Mouse (Mus musculus) liver, embryonic 15.5 days (tissue): Measurements from ENCODE around the gene Eif4e1b. TPM values are rescaled to one million over a fixed set of nuclear protein-coding genes. Genes with fewer than 3 reads are reported as not detected.

Source experiments
- ATAC-seq: fragments of 200-750 bp; cut with Nextera tagmentation; 2 replicates; pipeline ENCODE4 v1.8.0; 2017; ENCODE audit warnings: moderate number of reproducible peaks, mild to moderate bottlenecking, moderate library complexity; ENCODE audit not compliant: insufficient read depth
- H3K27ac ChIP-seq: fragments of 300-500 bp; sonication (generic); replicated peaks from 2 replicates; pipeline ENCODE4 v1.5.1; 2015; ENCODE audit warnings: mild to moderate bottlenecking, inconsistent platforms
- H3K27me3 ChIP-seq: fragments of 300-500 bp; sonication (generic); 2 replicates; pipeline ENCODE4 v1.6.1; 2015; ENCODE audit warnings: mild to moderate bottlenecking, inconsistent platforms
- H3K36me3 ChIP-seq: fragments of 300-500 bp; sonication (generic); replicated peaks from 2 replicates; pipeline ENCODE4 v1.6.1; 2015; ENCODE audit warnings: moderate library complexity, mild to moderate bottlenecking, inconsistent platforms
- H3K4me1 ChIP-seq: fragments of 300-500 bp; sonication (generic); replicated peaks from 2 replicates; pipeline ENCODE4 v1.6.1; 2015; ENCODE audit warnings: inconsistent platforms
- H3K4me2 ChIP-seq: fragments of 300-500 bp; sonication (generic); 2 replicates; pipeline ENCODE4 v1.6.1; 2015; ENCODE audit warnings: moderate library complexity, mild to moderate bottlenecking, inconsistent platforms
- H3K4me3 ChIP-seq: fragments of 300-500 bp; sonication (generic); replicated peaks from 2 replicates; pipeline ENCODE4 v1.5.1; 2015; ENCODE audit warnings: mild to moderate bottlenecking, inconsistent platforms
- H3K9ac ChIP-seq: fragments of 300-500 bp; sonication (generic); 2 replicates; pipeline ENCODE4 v1.6.1; 2015; ENCODE audit warnings: moderate library complexity, mild to moderate bottlenecking, inconsistent platforms
- H3K9me3 ChIP-seq: fragments of 300-500 bp; sonication (generic); replicated peaks from 2 replicates; pipeline ENCODE4 v1.6.1; 2016; ENCODE audit warnings: inconsistent platforms
- WGBS: fragments of 180-500 bp; shearing (Covaris S2); methylation state at CpG from one replicate; pipeline ENCODE4 v1.1.7; 2015; ENCODE audit warnings: mixed read lengths; ENCODE audit not compliant: insufficient replicate concordance; 5-methylcytosine and 5-hydroxymethylcytosine counted together
- polyA plus RNA-seq: library from polyadenylated mRNA; unstranded; fragments of >200 nt; fragmentation: Nextera tagmentation; extraction: Ambion mirVana; gene quantifications from 2 replicates; pipeline ENCODE4 v1.2.1, GENCODE M21; 2015

Gene Eif4e1b
- not detected in 2 replicates for polyA plus RNA-seq

DNA sequence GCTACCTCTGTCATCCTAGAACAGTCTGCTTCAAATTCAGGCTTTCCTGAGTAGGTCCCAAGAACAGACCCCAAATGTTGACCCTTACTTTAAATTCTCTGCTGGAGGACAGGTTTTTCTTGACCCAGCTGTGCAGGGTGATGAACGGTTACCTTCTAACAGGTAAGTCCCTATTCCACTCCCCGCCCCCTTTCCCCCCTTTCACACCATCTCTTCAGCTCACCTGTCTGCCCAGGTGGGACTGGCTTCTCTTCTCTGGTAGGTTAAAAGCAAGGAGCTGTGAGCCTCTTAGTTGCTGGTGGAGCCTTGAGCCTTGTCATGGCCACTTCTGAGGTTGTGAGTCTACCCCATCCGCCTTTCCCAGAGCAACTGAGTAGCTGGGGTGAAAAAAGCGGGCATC lies at the start of gene Eif4e1b:
Eif4e1b (plus strand) TSS at position 301 of the 400 bp plus-strand sequence.
- Histone ChIP-seq H3K27ac (no peak within 1 kb of the TSS), H3K4me1 (no peaks in the 10 kb centered on the region), H3K4me3 (no peak within 1 kb of the TSS), H3K9me3 (no peaks in the 10 kb centered on the region), H3K36me3 (no peaks in the 10 kb centered on the region), H3K27me3 (peaks cover 6% of the 10 kb centered on the region), H3K9ac (no peak within 1 kb of the TSS), H3K4me2 (no peak within 1 kb of the TSS)
- no peak for ATAC-seq
- 57% methylated on average over 4 of the region's 4 CpGs for whole genome bisulfite sequencing

DNA sequence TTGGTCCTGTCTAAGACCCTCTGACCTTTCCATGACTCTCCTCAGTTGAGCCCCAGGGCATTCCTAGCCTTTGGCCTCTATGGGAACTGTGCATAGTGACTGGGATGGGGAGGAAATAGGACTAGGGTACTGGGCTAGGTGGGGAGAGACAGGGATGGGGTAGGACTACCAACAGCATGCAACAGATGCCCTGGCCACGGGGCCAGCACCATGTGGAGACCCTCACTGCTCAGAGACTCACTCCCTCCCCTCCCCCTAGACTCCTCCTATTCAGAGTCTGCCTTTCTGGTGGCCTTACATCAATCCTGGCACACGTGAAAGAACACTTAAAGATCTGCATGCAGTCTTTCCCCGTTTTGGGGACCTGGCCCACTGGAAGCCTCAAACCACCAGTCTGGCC lies 46.9 kb upstream of the Eif4e1b start:
- Histone ChIP-seq H3K4me3 (no peak overlapping the region), H3K4me2 (no peak overlapping the region), H3K27me3 (peaks cover 55% of the 10 kb centered on the region), H3K36me3 (no peaks in the 10 kb centered on the region), H3K4me1 (no peaks in the 10 kb centered on the region; the same call in 1 of the 2 replicates), H3K9me3 (no peaks in the 10 kb centered on the region), H3K27ac (no peak overlapping the region), H3K9ac (no peak overlapping the region)
- no peak for ATAC-seq
- WGBS, result 12% methylated on average over 3 of the region's 3 CpGs

DNA sequence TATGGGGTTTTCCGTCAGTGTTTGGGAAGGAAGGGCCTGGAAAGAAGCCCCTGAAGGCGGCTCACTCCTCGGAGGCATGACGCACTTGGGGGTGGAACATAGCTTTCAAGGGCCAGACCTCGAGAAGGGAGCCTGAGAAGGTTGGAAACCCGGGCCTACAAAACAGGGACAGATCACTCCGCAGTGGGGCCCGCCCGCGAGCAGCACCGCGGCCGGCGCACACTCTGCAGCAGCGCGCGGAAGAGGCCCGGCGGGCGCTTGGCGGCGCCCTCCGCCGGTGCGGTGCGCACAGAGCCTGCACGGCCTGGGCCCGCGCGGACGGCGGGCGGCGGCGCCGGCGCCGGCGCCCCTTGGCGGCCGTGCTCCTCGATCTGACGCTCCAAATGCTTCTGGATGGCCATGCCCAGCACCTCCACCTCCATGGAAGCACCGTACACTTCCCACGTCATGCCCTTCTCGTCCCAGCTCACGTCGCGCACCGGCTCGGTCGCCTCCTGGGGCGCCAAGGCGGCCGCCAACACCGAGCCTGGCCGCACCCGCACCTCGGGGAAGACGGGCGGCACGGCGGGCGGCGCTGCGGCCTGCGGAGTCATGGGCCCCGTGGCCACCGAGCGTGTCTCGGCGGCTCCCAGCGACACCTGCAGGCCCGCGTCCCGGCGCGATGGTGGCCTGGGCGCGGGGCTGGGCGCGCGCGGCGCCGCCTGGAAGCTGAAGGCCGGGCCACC lies 46.1 kb upstream of the Eif4e1b start:
- Histone ChIP-seq H3K9ac (no peak overlapping the region), H3K9me3 (no peaks in the 10 kb centered on the region), H3K36me3 (no peaks in the 10 kb centered on the region), H3K27me3 (peaks cover 55% of the 10 kb centered on the region), H3K4me3 (no peak overlapping the region; the same call in 1 of the 2 replicates), H3K27ac (no peak overlapping the region), H3K4me1 (no peaks in the 10 kb centered on the region; the same call in 1 of the 2 replicates), H3K4me2 (peak overlapping the region; percentile 47)
- no peak; the same call in 1 of the 2 replicates for ATAC-seq
- 1% methylated on average over 87 of the region's 87 CpGs for WGBS

DNA sequence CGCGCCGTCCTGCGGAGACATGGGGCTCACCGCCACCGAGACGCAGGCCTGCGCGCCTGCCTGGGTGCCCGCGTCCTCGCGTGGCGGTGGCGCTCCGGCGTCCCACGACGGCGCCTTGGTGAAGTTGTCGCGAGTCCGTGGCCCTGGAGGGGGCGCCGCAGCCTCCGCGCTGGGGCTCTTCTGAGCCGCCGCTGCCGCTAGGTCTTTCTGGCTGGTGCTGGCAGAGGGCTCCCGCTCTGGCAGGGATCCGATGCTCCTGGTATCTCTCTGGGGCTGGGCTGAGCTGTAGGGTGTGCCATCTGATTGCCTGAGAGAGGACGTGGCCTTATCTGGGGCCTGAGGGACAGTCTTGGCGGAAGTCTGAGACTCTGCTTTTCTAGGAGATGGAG lies 45.6 kb upstream of the Eif4e1b start:
- H3K27me3 ChIP-seq, result peaks cover 55% of the 10 kb centered on the region
- H3K27ac ChIP-seq, result no peak overlapping the region
- 4% methylated on average over 34 of the region's 34 CpGs for WGBS
- H3K9ac ChIP-seq, result no peak overlapping the region
- no peak for ATAC-seq
- no peaks in the 10 kb centered on the region for H3K36me3 ChIP-seq
- peak overlapping the region; percentile 47 for H3K4me2 ChIP-seq
- no peaks in the 10 kb centered on the region; the same call in 1 of the 2 replicates for H3K4me1 ChIP-seq
- no peaks in the 10 kb centered on the region for H3K9me3 ChIP-seq
- H3K4me3 ChIP-seq, result no peak overlapping the region; the same call in 1 of the 2 replicates

DNA sequence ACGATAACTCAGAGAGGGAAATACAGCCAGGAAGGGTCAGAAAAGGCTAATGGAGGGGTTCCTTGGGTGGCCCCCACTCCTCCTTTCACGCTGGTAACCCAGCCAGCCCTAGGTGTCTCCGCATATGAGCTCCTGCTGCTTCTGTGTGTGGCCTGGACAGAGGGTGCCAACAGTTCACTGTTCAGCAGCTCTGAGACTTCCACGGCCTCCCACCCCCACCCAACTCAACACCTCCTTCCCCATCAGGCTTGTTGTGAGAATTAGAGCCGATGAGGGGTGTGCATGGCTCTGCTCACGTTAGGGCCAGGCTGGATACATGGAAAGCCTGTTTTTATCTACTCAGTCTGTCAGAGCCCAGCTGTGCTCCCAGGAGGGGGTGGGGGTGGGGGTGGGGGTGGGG lies 37.7 kb upstream of the Eif4e1b start:
- 27% methylated on average over 6 of the region's 6 CpGs for WGBS
- ATAC-seq, result no peak
- no peak overlapping the region for H3K4me3 ChIP-seq

DNA sequence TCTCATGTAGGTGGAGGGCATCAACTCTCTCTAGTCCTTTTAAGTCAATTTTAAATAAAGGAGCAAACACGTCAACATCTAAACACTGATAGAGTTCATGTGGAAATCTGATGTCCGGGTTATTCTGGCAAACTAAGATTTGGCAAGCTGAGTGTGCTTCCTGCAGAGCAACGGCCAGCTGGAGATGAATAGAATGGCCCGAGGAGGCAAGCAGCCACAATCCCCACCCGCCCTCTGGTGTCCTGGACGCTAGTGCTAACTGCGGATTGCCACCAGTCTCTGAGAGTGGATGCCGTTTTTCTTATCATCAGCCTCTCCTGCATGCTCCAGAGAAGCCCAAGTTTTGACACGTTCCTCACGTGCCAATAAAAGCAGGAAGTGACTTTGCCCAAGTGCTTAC lies 36.9 kb upstream of the Eif4e1b start:
- H3K4me2 ChIP-seq, result no peak overlapping the region
- H3K9ac ChIP-seq, result no peak overlapping the region
- no peak overlapping the region for H3K27ac ChIP-seq
- no peak overlapping the region for H3K4me3 ChIP-seq
- H3K9me3 ChIP-seq, result no peaks in the 10 kb centered on the region
- no peak for ATAC-seq
- WGBS, result 41% methylated on average over 10 of the region's 10 CpGs
- no peaks in the 10 kb centered on the region for H3K36me3 ChIP-seq
- peaks cover 74% of the 10 kb centered on the region for H3K27me3 ChIP-seq
- peaks cover 7% of the 10 kb centered on the region for H3K4me1 ChIP-seq

More for the DNA sequence above, 37.7 kb upstream of the Eif4e1b start:
- H3K9me3 ChIP-seq, result no peaks in the 10 kb centered on the region
- peaks cover 7% of the 10 kb centered on the region for H3K4me1 ChIP-seq
- no peak overlapping the region for H3K4me2 ChIP-seq
- peaks cover 71% of the 10 kb centered on the region for H3K27me3 ChIP-seq
- no peaks in the 10 kb centered on the region for H3K36me3 ChIP-seq
- H3K27ac ChIP-seq, result no peak overlapping the region
- H3K9ac ChIP-seq, result no peak overlapping the region

DNA sequence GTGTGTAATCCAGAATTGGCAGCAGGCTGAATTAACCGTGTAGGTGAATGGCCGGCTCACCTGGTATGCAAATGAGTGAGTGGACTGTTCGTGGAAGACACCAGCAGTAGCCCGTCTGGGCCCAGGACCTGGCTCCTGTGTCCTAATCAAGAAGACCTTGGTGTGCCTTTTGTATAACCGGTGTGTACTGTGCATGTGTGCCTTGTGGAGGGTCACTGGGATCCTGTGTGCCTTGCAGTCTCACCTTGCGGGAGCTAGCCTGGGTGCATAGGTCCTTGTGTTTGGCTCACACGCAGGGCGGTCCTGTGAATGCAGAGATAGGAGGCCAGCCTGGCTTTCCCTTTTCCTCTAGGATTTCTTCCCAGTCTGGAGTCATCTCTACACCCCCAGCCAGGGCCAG lies 35.6 kb upstream of the Eif4e1b start:
- H3K27ac ChIP-seq, result no peak overlapping the region
- H3K9ac ChIP-seq, result no peak overlapping the region
- no peak overlapping the region for H3K4me2 ChIP-seq
- H3K27me3 ChIP-seq, result peaks cover 75% of the 10 kb centered on the region
- H3K4me1 ChIP-seq, result peaks cover 7% of the 10 kb centered on the region
- H3K36me3 ChIP-seq, result no peaks in the 10 kb centered on the region
- no peak overlapping the region for H3K4me3 ChIP-seq
- WGBS, result 64% methylated on average over 8 of the region's 8 CpGs
- H3K9me3 ChIP-seq, result no peaks in the 10 kb centered on the region
- no peak for ATAC-seq

DNA sequence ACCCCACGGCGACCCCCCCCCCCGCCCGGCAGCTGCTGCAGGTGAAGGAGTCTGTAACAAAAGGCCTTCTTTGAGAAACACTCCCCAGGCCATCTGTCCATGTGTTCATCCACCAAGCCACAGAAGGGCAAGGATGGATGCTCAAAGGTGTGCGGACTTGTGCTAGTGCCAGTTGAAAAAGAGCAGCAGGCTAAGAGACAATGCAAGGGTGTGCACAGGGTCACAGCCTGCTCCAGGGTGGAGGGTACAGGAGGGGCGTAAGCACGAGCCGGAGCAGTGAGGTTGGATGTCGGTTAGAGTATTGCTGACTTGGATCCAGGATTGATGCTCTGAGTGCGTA lies 35.1 kb upstream of the Eif4e1b start:
- Histone ChIP-seq H3K27ac (no peak overlapping the region), H3K9ac (no peak overlapping the region), H3K36me3 (no peaks in the 10 kb centered on the region), H3K4me1 (peaks cover 7% of the 10 kb centered on the region), H3K4me3 (no peak overlapping the region), H3K4me2 (no peak overlapping the region), H3K27me3 (peaks cover 80% of the 10 kb centered on the region), H3K9me3 (no peaks in the 10 kb centered on the region)
- no peak for ATAC-seq
- 49% methylated on average over 10 of the region's 10 CpGs for WGBS

DNA sequence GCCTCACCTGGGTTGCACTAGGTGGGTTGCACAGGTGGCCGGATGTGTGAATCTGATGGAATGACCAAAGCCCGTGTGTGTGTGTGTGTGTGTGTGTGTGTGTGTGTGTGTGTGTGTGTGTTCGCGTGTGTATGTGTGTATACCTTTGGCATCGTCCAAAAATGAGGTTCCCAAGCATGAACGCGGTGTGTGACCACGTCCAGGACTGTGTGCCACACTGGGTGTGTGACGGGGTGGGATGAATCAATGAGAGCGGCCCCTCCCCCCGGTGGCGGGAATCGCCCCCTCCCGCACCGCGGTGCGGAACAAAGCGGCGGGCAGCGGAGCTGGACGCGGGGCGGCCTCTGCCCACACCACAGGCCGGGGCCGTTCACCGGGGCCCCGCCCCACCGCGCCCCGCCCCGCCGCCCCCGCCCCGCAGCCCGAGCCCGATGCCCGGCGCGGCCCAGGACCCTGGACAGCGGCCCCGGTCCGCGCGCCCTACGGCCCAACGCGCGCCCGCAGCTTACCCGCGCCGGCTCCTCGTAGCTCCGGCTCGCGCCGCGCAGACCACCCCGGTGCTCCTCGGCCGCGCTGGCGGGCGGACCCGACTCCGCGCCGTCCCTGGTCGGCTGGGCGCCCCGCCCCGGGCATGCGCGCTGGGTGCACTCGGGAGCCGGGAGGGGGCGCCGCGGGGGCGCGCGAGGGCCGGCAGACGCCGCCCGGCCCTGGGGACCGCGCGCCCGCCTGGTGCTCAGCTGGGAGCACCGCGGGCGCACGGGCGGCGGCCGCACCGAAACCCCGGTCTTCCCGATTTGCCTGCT lies 34.5 kb upstream of the Eif4e1b start:
- Histone ChIP-seq H3K36me3 (no peaks in the 10 kb centered on the region), H3K4me2 (peak overlapping the region; percentile 68), H3K9ac (no peak overlapping the region), H3K27me3 (peaks cover 81% of the 10 kb centered on the region), H3K4me3 (peak overlapping the region; percentile 49), H3K4me1 (peaks cover 7% of the 10 kb centered on the region), H3K9me3 (no peaks in the 10 kb centered on the region), H3K27ac (no peak overlapping the region)
- WGBS, result 2% methylated on average over 70 of the region's 100 CpGs
- peak; percentile 25; the same call in 1 of the 2 replicates for ATAC-seq

DNA sequence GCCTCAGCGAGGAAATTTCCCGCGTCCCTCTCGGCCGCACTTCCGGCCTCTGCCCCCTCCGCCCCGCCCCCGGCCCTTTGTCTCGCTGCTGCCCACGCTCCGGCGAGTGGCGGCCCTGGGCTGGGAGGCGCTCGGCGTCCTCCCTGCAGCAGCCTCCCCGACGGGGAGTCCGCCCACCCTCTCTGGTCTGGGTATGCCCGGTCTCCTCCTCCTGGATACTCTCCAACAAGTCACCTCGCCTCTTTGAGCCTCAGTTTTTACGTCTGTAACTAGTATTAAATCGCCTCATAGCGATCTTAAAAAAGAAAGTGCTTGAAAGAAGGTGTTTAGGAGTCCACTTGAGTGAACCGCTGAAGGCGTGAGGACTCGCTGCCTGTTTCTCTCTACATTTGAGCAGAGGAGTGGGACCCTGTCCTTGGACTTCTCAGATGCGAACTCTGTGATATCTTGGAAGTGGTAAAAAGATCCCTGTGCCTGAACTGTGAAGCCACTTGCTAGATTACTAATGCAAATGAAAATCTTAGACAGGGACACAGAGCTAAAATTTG lies 33.9 kb upstream of the Eif4e1b start, which contains the start of gene Gprin1:
Gprin1 (minus strand) TSS at position 11 of the 548 bp plus-strand sequence.
- Histone ChIP-seq H3K27me3 (peaks cover 76% of the 10 kb centered on the region), H3K4me1 (peaks cover 7% of the 10 kb centered on the region), H3K9me3 (no peaks in the 10 kb centered on the region), H3K9ac (no peak within 1 kb of the TSS), H3K4me3 (peak within 1 kb of the TSS; percentile 49), H3K27ac (no peak within 1 kb of the TSS), H3K4me2 (peak within 1 kb of the TSS; percentile 68), H3K36me3 (no peaks in the 10 kb centered on the region)
- WGBS, result 3% methylated on average over 29 of the region's 29 CpGs
- ATAC-seq, result no peak

DNA sequence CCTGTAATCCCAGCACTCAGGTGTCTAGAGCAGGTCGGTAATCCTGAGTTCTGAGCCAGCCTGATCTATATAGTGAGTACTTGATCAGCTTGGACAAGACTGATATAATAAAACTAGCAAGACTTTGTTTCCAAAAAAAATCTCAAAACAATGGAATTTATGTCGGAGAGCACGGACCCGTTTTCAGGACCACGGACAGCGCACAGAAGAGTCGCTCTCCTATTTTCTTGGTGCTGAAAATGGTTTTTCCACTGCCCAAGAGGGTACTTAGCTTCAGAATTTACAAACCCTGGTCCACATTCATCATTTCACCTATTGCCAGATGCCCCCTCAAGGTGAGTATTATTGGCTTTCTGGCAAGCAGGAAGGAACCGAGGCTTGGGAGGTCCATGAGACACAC lies 33.1 kb upstream of the Eif4e1b start:
- Histone ChIP-seq H3K4me1 (peaks cover 7% of the 10 kb centered on the region), H3K4me2 (no peak overlapping the region), H3K9ac (no peak overlapping the region), H3K27me3 (peaks cover 77% of the 10 kb centered on the region), H3K4me3 (no peak overlapping the region), H3K9me3 (no peaks in the 10 kb centered on the region), H3K36me3 (no peaks in the 10 kb centered on the region), H3K27ac (no peak overlapping the region)
- no peak for ATAC-seq
- WGBS, result 3% methylated on average over 8 of the region's 8 CpGs
